Mouse (Mus musculus) yolk sac, embryonic 10.5 days (tissue): ENCODE measurements around the gene Haus5.

Experiments
- DNase-seq: peaks from one replicate; pipeline ENCODE4 v3.0.0-alpha.2; 2017; ENCODE audit warnings: low spot score

Gene Haus5

GRCm38 (mm10) chr7:30625530-30626384 is 39.0 kb downstream of the Haus5 start, which contains the start of gene Cox6b1:
Gene Cox6b1, minus strand, starts transcription at chr7:30626151.
- DNase-seq: peak; percentile 92

GRCm38 (mm10) chr7:30619202-30619601 is 45.6 kb downstream of the Haus5 start:
- DNase-seq: no peak

GRCm38 (mm10) chr7:30618658-30619057 is 46.1 kb downstream of the Haus5 start:
- DNase-seq: no peak

- DNase-seq: peak; percentile 55
Measured at GRCm38 (mm10) chr7:30615049-30615760, 49.6 kb downstream of the Haus5 start.

- DNase-seq: no peak
Measured at GRCm38 (mm10) chr7:30614454-30614853, 50.3 kb downstream of the Haus5 start.

- DNase-seq: no peak
Measured at GRCm38 (mm10) chr7:30613529-30614112, 51.2 kb downstream of the Haus5 start.

- DNase-seq: no peak
Measured at GRCm38 (mm10) chr7:30612654-30613402, 52.0 kb downstream of the Haus5 start, which contains the start of gene Upk1a. Gene Upk1a, minus strand, starts transcription at chr7:30612847.

GRCm38 (mm10) chr7:30610043-30610442 is 54.8 kb downstream of the Haus5 start:
- DNase-seq: no peak

GRCm38 (mm10) chr7:30608476-30608875 is 56.3 kb downstream of the Haus5 start:
- no peak for DNase-seq

GRCm38 (mm10) chr7:30607706-30608309 is 57.0 kb downstream of the Haus5 start:
- DNase-seq: no peak

GRCm38 (mm10) chr7:30604944-30605343 is 59.9 kb downstream of the Haus5 start:
- DNase-seq: no peak

- DNase-seq: no peak
Measured at GRCm38 (mm10) chr7:30604424-30604823, 60.4 kb downstream of the Haus5 start.
